Mouse (Mus musculus) small intestine, adult 2 months (tissue): ENCODE results near the gene BC049352. TPM values are rescaled to one million over a fixed set of nuclear protein-coding genes. Genes with fewer than 3 reads are reported as not detected.
A peak's percentile ranks its signal among the peaks of the same experiment; 100 is the strongest.

ENCODE experiments used
- H3K27ac ChIP-seq: fragments of 200-500 bp; 2 replicates; pipeline ENCODE4 v1.5.1; 2012; ENCODE audit warnings: low read depth, low read length, control low read depth, inconsistent platforms; ENCODE audit not compliant: insufficient read depth
- H3K27me3 ChIP-seq: fragments of 200-500 bp; 2 replicates; pipeline ENCODE4 v1.6.1; 2012; ENCODE audit warnings: mild to moderate bottlenecking, moderate library complexity, low read length, inconsistent platforms; ENCODE audit not compliant: control insufficient read depth, insufficient read depth
- H3K36me3 ChIP-seq: fragments of 200-500 bp; 2 replicates; pipeline ENCODE4 v1.6.1; 2012; ENCODE audit warnings: mild to moderate bottlenecking, low read length, control low read depth, inconsistent platforms; ENCODE audit not compliant: control insufficient read depth, insufficient read depth
- H3K4me1 ChIP-seq: fragments of 200-500 bp; 2 replicates; pipeline ENCODE4 v1.6.1; 2012; ENCODE audit warnings: low read length, inconsistent platforms, mixed read lengths; ENCODE audit not compliant: control insufficient read depth, insufficient read depth, insufficient read length
- H3K4me3 ChIP-seq: fragments of 200-500 bp; 2 replicates; pipeline ENCODE4 v1.5.1; 2012; ENCODE audit warnings: low read depth, mild to moderate bottlenecking, control low read depth, inconsistent platforms, low read length, moderate library complexity
- CTCF ChIP-seq: fragments of 200-500 bp; IDR thresholded peaks from 2 replicates; pipeline ENCODE4 v1.5.1; 2012; ENCODE audit warnings: low read depth, mild to moderate bottlenecking, control low read depth, inconsistent platforms, low read length, moderate library complexity, mixed read lengths; ENCODE audit not compliant: insufficient replicate concordance, insufficient read length; ENCODE audit errors: extremely low read depth
- POLR2A ChIP-seq: fragments of 200-500 bp; IDR thresholded peaks from 2 replicates; pipeline ENCODE4 v1.6.1; 2012; ENCODE audit warnings: low read depth, mild to moderate bottlenecking, control low read depth, inconsistent platforms, low read length, moderate library complexity
- WGBS: fragments of 180-500 bp; shearing (Covaris S2); methylation state at CpG from one replicate; pipeline ENCODE4 v1.1.7; 2018; 5-methylcytosine and 5-hydroxymethylcytosine counted together
- polyA plus RNA-seq: library from polyadenylated mRNA; depleted of rRNA; stranded (reverse); fragments of >200 nt; gene quantifications from 2 replicates; pipeline ENCODE4 v1.2.3, GENCODE M21; 2012

BC049352 gene
- polyA plus RNA-seq, 1 experiment, result 0.10 TPM

- Histone ChIP-seq H3K27ac (peak overlapping the region; percentile 12; the same call in 1 of the 2 replicates), H3K4me3 (no peak overlapping the region), H3K27me3 (no peaks in the 10 kb centered on the region), H3K4me1 (no peaks in the 10 kb centered on the region; the same call in 1 of the 2 replicates), H3K36me3 (no peaks in the 10 kb centered on the region)
- TF ChIP-seq CTCF, result no peak
- no peak for TF ChIP-seq POLR2A
- 68% methylated on average over 3 of the region's 3 CpGs for WGBS
These were observed 69.5 kb downstream of the BC049352 start for GRCm38 (mm10) chr9:45251281-45251680.

- peak overlapping the region; percentile 28 for H3K27ac ChIP-seq
- no peaks in the 10 kb centered on the region for H3K27me3 ChIP-seq
- TF ChIP-seq POLR2A, result no peak
- no peaks in the 10 kb centered on the region; the same call in 1 of the 2 replicates for H3K4me1 ChIP-seq
- no peak overlapping the region for H3K4me3 ChIP-seq
- WGBS, result 68% methylated on average over 4 of the region's 4 CpGs
- no peaks in the 10 kb centered on the region for H3K36me3 ChIP-seq
These were observed 70.2 kb downstream of the BC049352 start for GRCm38 (mm10) chr9:45251990-45252389.

GRCm38 (mm10) chr9:45252395-45252794 lies 70.6 kb downstream of the BC049352 start:
- no peaks in the 10 kb centered on the region; the same call in 1 of the 2 replicates for H3K4me1 ChIP-seq
- WGBS, result 51% methylated on average over 6 of the region's 6 CpGs
- no peaks in the 10 kb centered on the region for H3K36me3 ChIP-seq
- H3K4me3 ChIP-seq, result no peak overlapping the region
- peak overlapping the region; percentile 47 for H3K27ac ChIP-seq
- H3K27me3 ChIP-seq, result no peaks in the 10 kb centered on the region
- TF ChIP-seq CTCF (no peak), POLR2A (no peak)

GRCm38 (mm10) chr9:45254021-45254420 lies 72.2 kb downstream of the BC049352 start:
- WGBS, result 54% methylated on average over 6 of the region's 6 CpGs

GRCm38 (mm10) chr9:45254605-45255004 lies 72.8 kb downstream of the BC049352 start:
- Histone ChIP-seq H3K4me3 (no peak overlapping the region), H3K36me3 (no peaks in the 10 kb centered on the region), H3K27ac (no peak overlapping the region), H3K27me3 (no peaks in the 10 kb centered on the region), H3K4me1 (no peaks in the 10 kb centered on the region)
- 55% methylated on average over 4 of the region's 4 CpGs for WGBS
- TF ChIP-seq POLR2A, result no peak
- no peak for TF ChIP-seq CTCF

More at GRCm38 (mm10) chr9:45254021-45254420, 72.2 kb downstream of the BC049352 start:
- Histone ChIP-seq H3K27ac (no peak overlapping the region), H3K36me3 (no peaks in the 10 kb centered on the region), H3K4me3 (no peak overlapping the region), H3K27me3 (no peaks in the 10 kb centered on the region), H3K4me1 (no peaks in the 10 kb centered on the region)
- TF ChIP-seq CTCF (no peak), POLR2A (no peak)

GRCm38 (mm10) chr9:45255431-45255830 lies 73.6 kb downstream of the BC049352 start:
- Histone ChIP-seq H3K36me3 (no peaks in the 10 kb centered on the region), H3K4me1 (no peaks in the 10 kb centered on the region), H3K4me3 (no peak overlapping the region), H3K27me3 (no peaks in the 10 kb centered on the region), H3K27ac (no peak overlapping the region)
- TF ChIP-seq POLR2A (no peak), CTCF (no peak)
- 87% methylated on average over 4 of the region's 4 CpGs for WGBS

- WGBS, result 84% methylated on average over 5 of the region's 5 CpGs
- Histone ChIP-seq H3K36me3 (no peaks in the 10 kb centered on the region), H3K4me1 (no peaks in the 10 kb centered on the region), H3K4me3 (no peak overlapping the region), H3K27ac (no peak overlapping the region), H3K27me3 (no peaks in the 10 kb centered on the region)
- TF ChIP-seq POLR2A (no peak), CTCF (no peak)
These were observed 74.2 kb downstream of the BC049352 start for GRCm38 (mm10) chr9:45255967-45256366.
